Mouse (Mus musculus): Measurements from ENCODE around the gene Fam160a1. TPM values are rescaled to one million over a fixed set of nuclear protein-coding genes. Genes with fewer than 3 reads are reported as not detected.
A peak's percentile ranks its signal among the peaks of the same experiment; 100 is the strongest.

Gene Fam160a1
- polyA plus RNA-seq, 1 experiment from 2014 or later = 0.60 TPM

- Histone ChIP-seq H3K9ac (ENCODE audit: low read depth, low read length) (no peak overlapping the region), H3K4me3 (ENCODE audit: low read depth, low read length) (no peak overlapping the region), H3K27me3 (replicated peaks; ENCODE audit: control insufficient read depth, insufficient read depth, low read length) (no peaks in the 10 kb centered on the region), H3K36me3 (ENCODE audit: control insufficient read depth, insufficient read depth, low read length) (no peaks in the 10 kb centered on the region), H3K4me1 (replicated peaks; ENCODE audit: control insufficient read depth, insufficient read depth, low read length) (no peaks in the 10 kb centered on the region), H3K4me2 (no peak overlapping the region), H3K27ac (ENCODE audit: low read depth, low read length) (no peak overlapping the region), H3K9me3 (ENCODE audit: control insufficient read depth, low read length) (no peaks in the 10 kb centered on the region)
- no peak for ATAC-seq (replicated peaks; ENCODE audit: low FRiP score)
- 29% methylated on average over 4 of the region's 4 CpGs for WGBS
- no peak for DNase-seq (ENCODE audit: low spot score)
Measured at GRCm38 (mm10) chr3:85748863-85749262, 68.2 kb downstream of the Fam160a1 start.

DNA sequence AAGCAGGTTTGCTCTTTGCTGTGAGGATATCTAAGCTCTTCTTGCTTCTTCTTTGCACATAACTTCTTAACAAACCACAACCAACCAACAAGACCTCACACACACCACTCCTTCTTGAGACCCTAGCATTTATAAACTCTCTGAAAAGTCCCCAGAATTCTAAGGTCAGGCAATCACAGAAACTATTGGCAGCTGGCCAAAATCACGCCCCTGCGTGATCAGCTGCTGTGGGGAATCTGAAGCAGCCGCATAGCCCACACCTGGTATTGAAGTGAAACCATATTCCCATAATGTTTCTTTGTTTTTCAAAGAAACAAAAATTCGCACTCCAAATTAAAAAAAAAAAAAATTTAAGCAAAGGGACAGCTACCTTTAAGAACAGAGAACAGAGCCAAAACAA, 71.0 kb downstream of the Fam160a1 start:
- WGBS = 68% methylated on average over 4 of the region's 4 CpGs
- Histone ChIP-seq H3K4me3 (ENCODE audit: low read depth, low read length) (no peak overlapping the region), H3K27me3 (replicated peaks; ENCODE audit: control insufficient read depth, insufficient read depth, low read length) (no peaks in the 10 kb centered on the region), H3K4me2 (no peak overlapping the region), H3K36me3 (ENCODE audit: control insufficient read depth, insufficient read depth, low read length) (no peaks in the 10 kb centered on the region), H3K9me3 (ENCODE audit: control insufficient read depth, low read length) (no peaks in the 10 kb centered on the region), H3K27ac (ENCODE audit: low read depth, low read length) (no peak overlapping the region), H3K4me1 (replicated peaks; ENCODE audit: control insufficient read depth, insufficient read depth, low read length) (no peaks in the 10 kb centered on the region), H3K9ac (ENCODE audit: low read depth, low read length) (no peak overlapping the region)
- DNase-seq (ENCODE audit: low spot score) (no peak), ATAC-seq (replicated peaks; ENCODE audit: low FRiP score) (no peak)

DNA sequence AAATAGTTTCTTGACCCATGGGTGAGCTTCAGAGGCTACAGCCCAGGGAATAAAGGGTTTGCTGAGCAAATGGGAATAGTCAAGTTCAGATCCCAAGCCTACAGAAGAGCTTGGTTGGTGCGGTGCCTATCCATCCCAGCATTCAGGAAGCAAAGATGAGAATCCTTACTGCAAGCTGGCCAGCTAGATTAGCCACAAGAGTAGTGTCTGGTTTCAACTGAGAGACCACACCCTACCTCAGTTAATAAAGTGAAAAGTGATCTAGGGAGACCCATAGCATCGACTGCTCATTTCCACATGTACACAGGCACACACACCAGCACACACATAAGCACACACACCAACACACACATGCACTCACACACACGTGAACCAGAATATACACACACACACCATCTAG, 75.3 kb downstream of the Fam160a1 start:
- no peaks in the 10 kb centered on the region for H3K9me3 ChIP-seq (ENCODE audit: control insufficient read depth, low read length)
- no peak overlapping the region for H3K4me3 ChIP-seq (ENCODE audit: low read depth, low read length)
- no peak for DNase-seq (ENCODE audit: low spot score)
- H3K27me3 ChIP-seq (replicated peaks; ENCODE audit: control insufficient read depth, insufficient read depth, low read length) = no peaks in the 10 kb centered on the region
- WGBS = 60% methylated on average over 3 of the region's 3 CpGs
- H3K36me3 ChIP-seq (ENCODE audit: control insufficient read depth, insufficient read depth, low read length) = no peaks in the 10 kb centered on the region
- no peaks in the 10 kb centered on the region for H3K4me1 ChIP-seq (replicated peaks; ENCODE audit: control insufficient read depth, insufficient read depth, low read length)
- H3K27ac ChIP-seq (ENCODE audit: low read depth, low read length) = no peak overlapping the region
- H3K4me2 ChIP-seq = no peak overlapping the region
- no peak overlapping the region for H3K9ac ChIP-seq (ENCODE audit: low read depth, low read length)
- ATAC-seq (replicated peaks; ENCODE audit: low FRiP score) = 0 out of 2 replicates have a peak, but pooled peaks have one; percentile 47

GRCm38 (mm10) chr3:85738591-85738990, 78.5 kb downstream of the Fam160a1 start:
- no peak overlapping the region for H3K4me2 ChIP-seq
- H3K4me3 ChIP-seq (ENCODE audit: low read depth, low read length) = no peak overlapping the region
- no peak for ATAC-seq (replicated peaks; ENCODE audit: low FRiP score)
- no peak for DNase-seq (ENCODE audit: low spot score)
- H3K27ac ChIP-seq (ENCODE audit: low read depth, low read length) = no peak overlapping the region
- H3K9me3 ChIP-seq (ENCODE audit: control insufficient read depth, low read length) = no peaks in the 10 kb centered on the region
- no peaks in the 10 kb centered on the region for H3K27me3 ChIP-seq (replicated peaks; ENCODE audit: control insufficient read depth, insufficient read depth, low read length)
- no peaks in the 10 kb centered on the region for H3K4me1 ChIP-seq (replicated peaks; ENCODE audit: control insufficient read depth, insufficient read depth, low read length)
- no peaks in the 10 kb centered on the region for H3K36me3 ChIP-seq (ENCODE audit: control insufficient read depth, insufficient read depth, low read length)
- no peak overlapping the region for H3K9ac ChIP-seq (ENCODE audit: low read depth, low read length)
- 65% methylated on average over 3 of the region's 3 CpGs for WGBS

- H3K27ac ChIP-seq (ENCODE audit: low read depth, low read length) = no peak overlapping the region
- H3K4me1 ChIP-seq (replicated peaks; ENCODE audit: control insufficient read depth, insufficient read depth, low read length) = no peaks in the 10 kb centered on the region
- DNase-seq (ENCODE audit: low spot score) (no peak), ATAC-seq (replicated peaks; ENCODE audit: low FRiP score) (no peak)
- 72% methylated on average over 5 of the region's 5 CpGs for WGBS
- no peaks in the 10 kb centered on the region for H3K9me3 ChIP-seq (ENCODE audit: control insufficient read depth, low read length)
- no peaks in the 10 kb centered on the region for H3K27me3 ChIP-seq (replicated peaks; ENCODE audit: control insufficient read depth, insufficient read depth, low read length)
- H3K4me3 ChIP-seq (ENCODE audit: low read depth, low read length) = no peak overlapping the region
- no peak overlapping the region for H3K4me2 ChIP-seq
- H3K9ac ChIP-seq (ENCODE audit: low read depth, low read length) = no peak overlapping the region
- H3K36me3 ChIP-seq (ENCODE audit: control insufficient read depth, insufficient read depth, low read length) = no peaks in the 10 kb centered on the region
Measured at GRCm38 (mm10) chr3:85733939-85734729, 83.0 kb downstream of the Fam160a1 start.

- DNase-seq (ENCODE audit: low spot score) (no peak), ATAC-seq (replicated peaks; ENCODE audit: low FRiP score) (no peak)
- Histone ChIP-seq H3K9me3 (ENCODE audit: control insufficient read depth, low read length) (no peaks in the 10 kb centered on the region), H3K4me1 (replicated peaks; ENCODE audit: control insufficient read depth, insufficient read depth, low read length) (peaks cover 3% of the 10 kb centered on the region; the same call in 1 of the 2 replicates), H3K4me2 (no peak overlapping the region), H3K36me3 (ENCODE audit: control insufficient read depth, insufficient read depth, low read length) (no peaks in the 10 kb centered on the region), H3K27me3 (replicated peaks; ENCODE audit: control insufficient read depth, insufficient read depth, low read length) (no peaks in the 10 kb centered on the region), H3K9ac (ENCODE audit: low read depth, low read length) (no peak overlapping the region), H3K27ac (ENCODE audit: low read depth, low read length) (no peak overlapping the region), H3K4me3 (ENCODE audit: low read depth, low read length) (no peak overlapping the region)
- 56% methylated on average over 2 of the region's 2 CpGs for WGBS
Measured at GRCm38 (mm10) chr3:85727171-85727570, 89.9 kb downstream of the Fam160a1 start.

DNA sequence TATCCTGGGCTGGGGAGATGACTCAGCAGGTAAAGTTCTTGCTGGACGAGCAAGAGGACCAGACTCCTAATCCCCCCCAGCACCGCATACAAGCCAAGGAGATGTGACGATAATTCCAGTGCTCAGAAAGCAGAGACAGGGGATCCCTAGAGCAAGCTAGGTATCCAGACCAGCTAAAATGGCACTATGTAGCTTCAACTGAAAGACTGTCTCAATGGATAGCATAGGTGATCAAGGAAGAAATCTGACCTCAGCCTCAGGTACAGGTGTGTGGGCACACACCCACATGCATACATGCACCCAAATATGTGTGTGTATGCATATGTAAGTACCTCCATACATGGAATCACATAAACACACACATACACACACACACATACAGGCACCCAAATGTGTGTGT, 91.1 kb downstream of the Fam160a1 start:
- H3K27ac ChIP-seq (ENCODE audit: low read depth, low read length) = no peak overlapping the region
- WGBS = 81% methylated on average over 3 of the region's 3 CpGs
- no peaks in the 10 kb centered on the region for H3K9me3 ChIP-seq (ENCODE audit: control insufficient read depth, low read length)
- no peak overlapping the region for H3K4me3 ChIP-seq (ENCODE audit: low read depth, low read length)
- H3K9ac ChIP-seq (ENCODE audit: low read depth, low read length) = no peak overlapping the region
- H3K27me3 ChIP-seq (replicated peaks; ENCODE audit: control insufficient read depth, insufficient read depth, low read length) = no peaks in the 10 kb centered on the region
- DNase-seq (ENCODE audit: low spot score) = no peak
- peaks cover 3% of the 10 kb centered on the region; the same call in 1 of the 2 replicates for H3K4me1 ChIP-seq (replicated peaks; ENCODE audit: control insufficient read depth, insufficient read depth, low read length)
- ATAC-seq (replicated peaks; ENCODE audit: low FRiP score) = no peak
- no peak overlapping the region for H3K4me2 ChIP-seq
- H3K36me3 ChIP-seq (ENCODE audit: control insufficient read depth, insufficient read depth, low read length) = no peaks in the 10 kb centered on the region

DNA sequence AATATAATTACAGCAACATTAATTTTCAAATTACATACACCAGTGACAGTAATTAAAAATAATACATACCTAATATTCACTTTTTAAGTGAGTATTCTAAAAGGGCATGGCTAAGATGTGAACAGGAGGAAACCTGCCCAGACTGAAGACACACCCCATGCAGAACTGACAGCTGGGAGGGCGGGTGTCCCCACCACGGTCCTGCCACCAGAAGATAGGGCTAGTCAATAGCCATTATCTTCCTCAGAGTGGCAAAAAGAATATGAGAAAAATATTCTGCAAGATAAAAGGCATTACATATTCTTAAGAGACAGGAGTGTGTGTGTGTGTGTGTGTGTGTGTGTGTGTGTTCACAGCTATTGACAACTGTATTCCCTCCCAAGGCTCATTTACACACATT, 92.0 kb downstream of the Fam160a1 start:
- Histone ChIP-seq H3K27ac (ENCODE audit: low read depth, low read length) (peak overlapping the region; percentile 48; the same call in 1 of the 2 replicates), H3K4me2 (peak overlapping the region; percentile 34; the same call in 1 of the 2 replicates), H3K9ac (ENCODE audit: low read depth, low read length) (no peak overlapping the region), H3K36me3 (ENCODE audit: control insufficient read depth, insufficient read depth, low read length) (no peaks in the 10 kb centered on the region), H3K4me1 (replicated peaks; ENCODE audit: control insufficient read depth, insufficient read depth, low read length) (peaks cover 3% of the 10 kb centered on the region; the same call in 1 of the 2 replicates), H3K4me3 (ENCODE audit: low read depth, low read length) (no peak overlapping the region), H3K9me3 (ENCODE audit: control insufficient read depth, low read length) (no peaks in the 10 kb centered on the region), H3K27me3 (replicated peaks; ENCODE audit: control insufficient read depth, insufficient read depth, low read length) (no peaks in the 10 kb centered on the region)
- 44% methylated on average over 2 of the region's 2 CpGs for WGBS
- DNase-seq (ENCODE audit: low spot score) = no peak
- peak; percentile 100 for ATAC-seq (replicated peaks; ENCODE audit: low FRiP score)

GRCm38 (mm10) chr3:85722581-85722980, 94.5 kb downstream of the Fam160a1 start:
- H3K36me3 ChIP-seq (ENCODE audit: control insufficient read depth, insufficient read depth, low read length) = no peaks in the 10 kb centered on the region
- WGBS = 85% methylated on average over 6 of the region's 6 CpGs
- peaks cover 3% of the 10 kb centered on the region; the same call in 1 of the 2 replicates for H3K4me1 ChIP-seq (replicated peaks; ENCODE audit: control insufficient read depth, insufficient read depth, low read length)
- no peak overlapping the region for H3K4me3 ChIP-seq (ENCODE audit: low read depth, low read length)
- H3K9me3 ChIP-seq (ENCODE audit: control insufficient read depth, low read length) = no peaks in the 10 kb centered on the region
- no peak for DNase-seq (ENCODE audit: low spot score)
- no peak overlapping the region for H3K27ac ChIP-seq (ENCODE audit: low read depth, low read length)
- ATAC-seq (replicated peaks; ENCODE audit: low FRiP score) = no peak
- no peak overlapping the region for H3K9ac ChIP-seq (ENCODE audit: low read depth, low read length)
- H3K27me3 ChIP-seq (replicated peaks; ENCODE audit: control insufficient read depth, insufficient read depth, low read length) = no peaks in the 10 kb centered on the region
- H3K4me2 ChIP-seq = no peak overlapping the region

Measured in liver, embryonic 11.5 days (tissue).